Mouse (Mus musculus): ENCODE data around the gene Ptpru. TPM values are rescaled to one million over a fixed set of nuclear protein-coding genes. Genes with fewer than 3 reads are reported as not detected.

Gene Ptpru
- total RNA-seq, 2 experiments from 2014 or later = 3.2 to 6.8 TPM

DNA sequence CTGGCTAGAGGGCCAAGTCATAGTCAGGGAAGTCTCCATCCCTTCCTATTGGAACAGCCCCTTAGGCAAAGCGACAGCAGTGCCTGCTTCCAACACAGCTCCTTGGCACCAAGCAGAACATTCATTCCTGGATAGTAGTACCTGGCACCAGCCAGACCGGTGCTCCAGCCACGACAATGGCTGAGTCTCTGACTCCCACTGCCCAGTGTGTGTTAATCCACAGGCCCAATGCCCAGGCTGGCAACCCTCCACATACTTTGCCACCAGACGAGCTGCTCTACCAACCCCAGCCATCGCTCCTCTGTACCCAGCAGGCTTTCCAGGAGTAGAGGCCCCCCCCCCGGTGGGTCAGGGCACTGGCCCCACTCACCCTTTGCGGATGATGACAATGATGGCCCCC lies 40.6 kb downstream of the Ptpru start:
- peak; percentile 63 to 67 for DNase-seq
- intact Hi-C loops (cut with DNase I) = no loop called here

DNA sequence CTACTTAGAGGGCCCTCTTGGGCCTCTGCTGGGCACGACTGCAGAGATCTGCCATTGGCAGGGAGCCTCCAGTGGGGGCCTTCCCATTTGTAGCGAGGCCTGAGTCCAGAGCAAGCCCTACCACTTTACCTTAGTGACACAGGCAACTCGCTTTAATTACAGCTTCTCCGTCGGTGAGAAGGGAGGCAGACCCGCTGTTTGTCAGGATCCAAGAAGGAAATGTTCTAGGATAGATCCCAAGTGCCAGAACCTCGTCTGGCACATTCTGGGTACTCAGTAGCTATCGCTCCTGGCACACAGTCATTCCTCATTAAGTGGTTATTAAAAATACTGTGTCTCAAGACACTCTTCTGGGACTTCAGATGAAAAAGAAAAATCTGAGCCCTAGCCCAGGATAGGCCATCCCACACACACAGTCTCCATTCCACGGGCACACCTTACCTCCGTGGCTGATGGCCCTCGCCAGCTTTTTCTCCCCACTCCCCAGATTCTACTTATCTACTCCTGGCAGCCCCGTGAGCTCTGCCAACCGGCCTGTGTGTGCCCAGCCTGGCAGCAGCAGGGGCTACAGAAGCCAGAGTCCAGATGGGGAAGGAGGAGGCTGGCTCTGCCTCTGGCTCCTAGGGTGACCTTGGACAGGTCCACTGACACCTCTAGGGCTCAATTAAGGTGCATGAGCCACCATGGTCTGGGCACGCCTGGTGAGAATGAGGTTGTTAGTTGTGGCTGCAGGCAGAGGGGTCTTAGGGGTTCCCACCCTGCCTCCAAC lies 41.6 kb downstream of the Ptpru start:
- intact Hi-C loops (cut with DNase I) = no loop called here
- peak in 1 of 2 experiments; percentile 20 for DNase-seq

DNA sequence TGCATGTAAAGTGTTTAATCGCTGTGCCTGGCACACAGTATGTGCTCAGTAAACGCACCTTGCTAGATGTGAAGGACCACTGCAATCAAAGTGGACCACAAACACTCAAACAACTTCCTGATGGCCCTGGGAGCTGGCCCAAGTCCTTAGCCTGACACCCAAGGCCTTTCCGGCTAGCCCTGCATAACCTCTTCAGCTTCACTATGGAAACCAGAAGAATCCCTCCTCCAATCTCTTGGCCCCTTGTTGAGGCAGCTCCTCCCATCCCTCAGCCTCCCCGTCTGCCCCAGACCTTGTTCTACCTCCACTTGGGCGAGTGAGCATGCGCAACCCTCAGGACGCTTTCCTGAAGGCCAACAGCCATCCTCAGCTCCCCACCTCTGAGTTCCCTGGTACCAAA lies 51.3 kb downstream of the Ptpru start:
- DNase-seq = no peak
- intact Hi-C loops (cut with DNase I) = loop anchor here (2.0 kb wide), 1 partner anchor 48 kb away; no protein-coding TSS in a partner anchor

- peak; percentile 63 to 64 for DNase-seq
- intact Hi-C loops (cut with DNase I) = loop anchor here (1.0 to 5.0 kb wide), 2 partner anchors 54 to 62 kb away; partner anchors contain the start of gene Ptpru
Measured at GRCm38 (mm10) chr4:131784034-131784433, 54.1 kb downstream of the Ptpru start.

GRCm38 (mm10) chr4:131781023-131781422 lies 57.1 kb downstream of the Ptpru start:
- DNase-seq = peak in 1 of 2 experiments; percentile 21
- intact Hi-C loops (cut with DNase I) = loop anchor here (5.0 kb wide), 1 partner anchor 59 kb away; no protein-coding TSS in a partner anchor

GRCm38 (mm10) chr4:131778616-131779275 lies 59.3 kb downstream of the Ptpru start:
- no peak for DNase-seq
- intact Hi-C loops (cut with DNase I) = no loop called here

GRCm38 (mm10) chr4:131771384-131771783 lies 66.7 kb downstream of the Ptpru start:
- DNase-seq = peak; percentile 26 to 35
- intact Hi-C loops (cut with DNase I) = no loop called here

GRCm38 (mm10) chr4:131763911-131764310 lies 74.2 kb downstream of the Ptpru start:
- no peak for DNase-seq
- intact Hi-C loops (cut with DNase I) = loop anchor here (5.0 kb wide), 1 partner anchor 42 kb away; no protein-coding TSS in a partner anchor

- DNase-seq = no peak
- intact Hi-C loops (cut with DNase I) = loop anchor here (5.0 kb wide), 1 partner anchor 41 kb away; no protein-coding TSS in a partner anchor
Measured at GRCm38 (mm10) chr4:131763479-131763878, 74.6 kb downstream of the Ptpru start.

- no peak for DNase-seq
- intact Hi-C loops (cut with DNase I) = loop anchor here (5.0 kb wide), 1 partner anchor 40 kb away; no protein-coding TSS in a partner anchor
Measured at GRCm38 (mm10) chr4:131762211-131762784, 75.8 kb downstream of the Ptpru start.

DNA sequence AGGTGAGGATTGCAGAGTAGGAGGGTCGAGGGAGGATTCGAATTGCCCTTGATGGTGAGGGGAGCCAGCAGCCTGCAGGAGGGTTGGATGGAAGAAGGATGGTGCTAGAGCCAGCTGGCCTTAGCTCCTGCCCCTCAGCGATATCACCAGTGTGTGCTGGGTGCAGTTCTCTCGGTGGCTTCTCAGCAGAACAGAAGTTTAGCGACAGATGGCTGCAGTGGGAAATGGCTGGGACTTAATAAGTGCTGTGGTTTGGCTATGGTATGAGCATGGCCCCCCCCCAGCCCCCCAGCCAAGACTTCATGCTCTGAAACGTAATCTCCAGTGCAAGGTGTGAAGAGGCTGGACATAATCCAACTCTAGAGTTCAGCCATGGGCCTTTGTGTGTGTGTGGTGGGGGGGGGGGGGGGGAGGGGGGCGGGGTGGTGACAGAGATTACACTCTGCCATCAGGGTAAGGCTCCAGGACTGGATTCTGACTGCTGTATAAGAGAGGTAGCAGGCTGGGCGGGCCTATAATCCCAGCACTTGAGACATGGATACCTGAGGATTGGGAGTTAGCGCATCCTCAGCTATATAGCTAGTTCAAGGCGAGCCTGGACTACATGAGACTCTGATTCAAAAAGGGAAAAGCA lies 85.8 kb downstream of the Ptpru start:
- DNase-seq = no peak
- intact Hi-C loops (cut with DNase I) = no loop called here

- intact Hi-C loops (cut with DNase I) = no loop called here
Measured at GRCm38 (mm10) chr4:131751561-131751960, 86.5 kb downstream of the Ptpru start.

DNA sequence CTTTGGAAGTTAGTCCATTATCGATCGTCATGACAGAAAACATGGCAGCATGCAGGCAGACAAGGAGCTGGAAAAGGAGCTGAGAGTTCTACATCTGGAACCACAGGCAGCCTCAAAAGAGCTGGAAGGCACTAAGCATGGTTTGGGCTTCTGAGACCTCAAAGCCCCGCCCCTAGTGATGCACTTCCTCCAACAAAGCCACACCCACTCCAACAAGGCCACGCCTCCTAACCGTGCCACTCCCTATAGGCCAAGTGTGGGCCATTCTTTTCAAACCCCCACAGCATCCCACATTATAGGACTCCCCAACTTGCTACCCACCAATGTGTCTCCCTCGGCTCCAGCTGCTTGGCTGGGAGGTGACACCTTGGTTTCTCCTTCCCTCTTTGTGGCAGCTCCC lies 88.3 kb downstream of the Ptpru start:
- intact Hi-C loops (cut with DNase I) = no loop called here
- no peak for DNase-seq

More at GRCm38 (mm10) chr4:131751561-131751960, 86.5 kb downstream of the Ptpru start:
- DNase-seq = no peak

DNA sequence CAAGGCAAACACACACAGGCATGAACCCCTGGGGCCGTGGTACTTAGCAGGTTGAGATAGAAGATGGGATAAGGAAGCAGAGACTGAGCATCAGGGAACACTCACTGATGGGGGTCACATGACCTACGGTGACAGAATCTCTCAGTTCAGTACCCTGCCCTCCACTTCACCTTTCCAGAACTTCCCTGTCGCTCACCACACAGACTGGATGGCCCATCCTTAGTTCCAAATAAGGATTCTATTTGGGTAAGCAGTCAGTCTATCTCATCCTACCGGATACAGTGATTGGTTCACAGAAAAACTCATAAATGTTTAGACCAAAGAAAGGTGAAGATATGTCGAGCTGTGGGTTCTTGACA lies 93.4 kb downstream of the Ptpru start:
- intact Hi-C loops (cut with DNase I) = no loop called here
- no peak for DNase-seq

GRCm38 (mm10) chr4:131743831-131744684 lies 94.0 kb downstream of the Ptpru start:
- peak; percentile 17 to 18 for DNase-seq
- intact Hi-C loops (cut with DNase I) = no loop called here

- no peak for DNase-seq
- intact Hi-C loops (cut with DNase I) = no loop called here
Measured at GRCm38 (mm10) chr4:131743031-131743430, 95.1 kb downstream of the Ptpru start.

DNA sequence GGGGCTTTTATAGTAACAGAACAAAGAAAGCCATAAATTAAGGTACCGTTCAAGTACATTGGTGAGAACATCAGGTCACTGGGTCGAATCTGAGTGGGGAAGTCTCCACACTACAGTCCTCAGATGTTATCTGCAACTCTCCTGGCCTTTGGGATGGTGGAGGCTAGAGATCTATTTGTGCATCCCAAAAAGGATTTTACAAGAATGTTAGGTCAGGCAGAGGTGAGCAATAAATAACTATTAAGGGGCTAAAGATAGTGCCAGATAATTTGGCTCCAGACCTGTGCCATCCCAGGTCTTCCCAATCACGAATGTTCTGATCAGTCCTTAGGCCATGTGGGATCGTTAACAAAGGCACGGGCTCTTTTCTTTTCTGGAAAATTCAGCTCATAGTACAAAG lies 97.5 kb downstream of the Ptpru start:
- intact Hi-C loops (cut with DNase I) = no loop called here
- no peak for DNase-seq

GRCm38 (mm10) chr4:131728628-131729027 lies 109.5 kb downstream of the Ptpru start:
- DNase-seq = no peak
- intact Hi-C loops (cut with DNase I) = no loop called here

- intact Hi-C loops (cut with DNase I) = loop anchor here (2.0 to 5.0 kb wide), 4 partner anchors 39 to 761 kb away; partner anchors contain the start of gene Ptpru
- peak; percentile 67 to 77 for DNase-seq
Measured at GRCm38 (mm10) chr4:131723415-131724080, 114.5 kb downstream of the Ptpru start.

All from heart, postnatal 14 days (tissue).